In genomic region chr17:25880196-25880910, GRCm38 (mm10) we compare ENCODE assay signal across 9 mouse cellular contexts. TPM values are rescaled to one million over a fixed set of nuclear protein-coding genes. Genes with fewer than 3 reads are reported as not detected.
A peak's percentile ranks its signal among the peaks of the same experiment; 100 is the strongest.
DNase-seq lines count a peak whose midpoint lies in the region; ATAC-seq and TF ChIP-seq lines count a peak whose summit lies in the region.
"Had no signal": no experiment of that assay in that cellular context is flagged by ENCODE, and none has a peak within 500 bp of the region (broad histone marks: within the 10 kb centered on the region; RNA-seq: fewer than 3 reads in every experiment).

Gene Wfikkn1, minus strand, starts transcription at chr17:25880858.

- TF ChIP-seq EP300 in stomach, postnatal 0 days (optimal IDR thresholded peaks at IDR 0.05), result no peak

- H3K36me3 ChIP-seq in kidney, postnatal 0 days (ENCODE audit: insufficient read depth, low read length), result 0 out of 2 replicates have a peak, but pooled peaks cover 26% of the 10 kb centered on the region
- no peaks in the 10 kb centered on the region; the same call in 1 of the 2 replicates for H3K36me3 ChIP-seq in forebrain, embryonic 11.5 days (ENCODE audit: control insufficient read depth, insufficient read depth, low read length)
- H3K36me3 ChIP-seq in liver, embryonic 12.5 days, result peaks cover 54% of the 10 kb centered on the region
- H3K36me3 ChIP-seq in stomach, postnatal 0 days (ENCODE audit: control insufficient read depth, insufficient read depth, low read length), result peaks cover 19% of the 10 kb centered on the region; the same call in 1 of the 2 replicates

- ATAC-seq in kidney, postnatal 0 days (replicated peaks; ENCODE audit: low FRiP score, low read depth), result no peak
- ATAC-seq in forebrain, embryonic 11.5 days (replicated peaks; ENCODE audit: low FRiP score), result no peak
- peak; percentile 19; the same call in 1 of the 2 replicates for ATAC-seq in liver, embryonic 12.5 days
- ATAC-seq in stomach, postnatal 0 days (ENCODE audit: low FRiP score, low TSS enrichment), result no peak
- ATAC-seq: Patski had no signal

- no peak within 1 kb of the TSS for H3K4me3 ChIP-seq in kidney, postnatal 0 days (replicated peaks; ENCODE audit: low read depth, low read length)
- H3K4me3 ChIP-seq in forebrain, embryonic 11.5 days (ENCODE audit: low read depth, low read length), result no peak within 1 kb of the TSS
- H3K4me3 ChIP-seq in liver, embryonic 12.5 days, result no peak within 1 kb of the TSS
- no peak within 1 kb of the TSS for H3K4me3 ChIP-seq in stomach, postnatal 0 days (ENCODE audit: low read depth, low read length)

- no peak for TF ChIP-seq CTCF in kidney, postnatal 0 days (IDR thresholded peaks at IDR 0.05; ENCODE audit: low read depth)
- TF ChIP-seq CTCF in stomach, postnatal 0 days (IDR thresholded peaks at IDR 0.05; ENCODE audit: low read depth), result no peak

- H3K9ac ChIP-seq in kidney, postnatal 0 days (ENCODE audit: low read depth, low read length), result no peak within 1 kb of the TSS
- H3K9ac ChIP-seq in forebrain, embryonic 11.5 days (ENCODE audit: low read length), result peak within 1 kb of the TSS; percentile 45
- no peak within 1 kb of the TSS for H3K9ac ChIP-seq in liver, embryonic 12.5 days
- H3K9ac ChIP-seq in stomach, postnatal 0 days (ENCODE audit: low read length), result no peak within 1 kb of the TSS

- no peak within 1 kb of the TSS for H3K27ac ChIP-seq in kidney, postnatal 0 days
- H3K27ac ChIP-seq in forebrain, embryonic 11.5 days (ENCODE audit: low read depth, low read length), result peak within 1 kb of the TSS; percentile 53; the same call in 1 of the 2 replicates
- H3K27ac ChIP-seq in liver, embryonic 12.5 days, result peak within 1 kb of the TSS; percentile 67
- 0 out of 2 replicates have a peak within 1 kb of the TSS, but pooled peaks have one; percentile 24 for H3K27ac ChIP-seq in stomach, postnatal 0 days (replicated peaks)

- peak; percentile 22 for DNase-seq in kidney, postnatal 0 days (ENCODE audit: low spot score)
- no peak for DNase-seq in kidney, postnatal 10 days
- peak; percentile 52 for DNase-seq in forebrain, embryonic 11.5 days (ENCODE audit: low spot score)
- peak; percentile 16 for DNase-seq in stomach, postnatal 0 days (ENCODE audit: low spot score)
- no peak for DNase-seq in spleen, postnatal 10 days (ENCODE audit: low spot score in 2 of 2)
- no peak for DNase-seq in thymus, postnatal 0 days (ENCODE audit: low spot score)
- DNase-seq: right cerebral cortex, postnatal 14 days had no signal

- no peaks in the 10 kb centered on the region for H3K9me3 ChIP-seq in kidney, postnatal 0 days (replicated peaks; ENCODE audit: low read length)
- no peaks in the 10 kb centered on the region for H3K9me3 ChIP-seq in forebrain, embryonic 11.5 days (ENCODE audit: control insufficient read depth, low read length)
- H3K9me3 ChIP-seq in liver, embryonic 12.5 days (replicated peaks), result no peaks in the 10 kb centered on the region
- no peaks in the 10 kb centered on the region for H3K9me3 ChIP-seq in stomach, postnatal 0 days (ENCODE audit: control insufficient read depth, low read length)

- 29% methylated on average over 5 of the region's 5 CpGs for WGBS in kidney, postnatal 0 days
- WGBS in forebrain, embryonic 11.5 days, result 23% methylated on average over 5 of the region's 5 CpGs
- 61% methylated on average over 5 of the region's 5 CpGs for WGBS in liver, embryonic 12.5 days (ENCODE audit: insufficient replicate concordance)
- 46% methylated on average over 5 of the region's 5 CpGs for WGBS in stomach, postnatal 0 days

- no peak within 1 kb of the TSS for H3K4me2 ChIP-seq in kidney, postnatal 0 days (ENCODE audit: low read length)
- H3K4me2 ChIP-seq in forebrain, embryonic 11.5 days (ENCODE audit: low read depth, low read length, severe bottlenecking), result no peak within 1 kb of the TSS
- no peak within 1 kb of the TSS for H3K4me2 ChIP-seq in liver, embryonic 12.5 days
- H3K4me2 ChIP-seq in stomach, postnatal 0 days (replicated peaks; ENCODE audit: low read depth), result no peak within 1 kb of the TSS

- no peaks in the 10 kb centered on the region for H3K27me3 ChIP-seq in kidney, postnatal 0 days (ENCODE audit: insufficient read depth, low read length)
- no peaks in the 10 kb centered on the region for H3K27me3 ChIP-seq in forebrain, embryonic 11.5 days (ENCODE audit: control insufficient read depth, insufficient read depth, low read length)
- H3K27me3 ChIP-seq in liver, embryonic 12.5 days (replicated peaks), result no peaks in the 10 kb centered on the region
- H3K27me3 ChIP-seq in stomach, postnatal 0 days (ENCODE audit: control insufficient read depth, insufficient read depth, low read length), result no peaks in the 10 kb centered on the region
- H3K27me3 ChIP-seq: Patski had no signal

- peaks cover 17% of the 10 kb centered on the region for H3K4me1 ChIP-seq in kidney, postnatal 0 days (replicated peaks; ENCODE audit: insufficient read depth, low read length)
- peaks cover 26% of the 10 kb centered on the region for H3K4me1 ChIP-seq in forebrain, embryonic 11.5 days (replicated peaks; ENCODE audit: control insufficient read depth, insufficient read depth, low read length)
- H3K4me1 ChIP-seq in liver, embryonic 12.5 days, result peaks cover 45% of the 10 kb centered on the region
- peaks cover 3% of the 10 kb centered on the region; the same call in 1 of the 2 replicates for H3K4me1 ChIP-seq in stomach, postnatal 0 days (replicated peaks; ENCODE audit: control insufficient read depth, insufficient read depth)

RNA-seq across cellular contexts. Expression of gene Wfikkn1, which starts in this region (rescaled TPM):
- 0.38 and 0.51 TPM in 2 replicates for polyA plus RNA-seq in kidney, postnatal 0 days (2015; fragmentation: Nextera tagmentation; extraction: Ambion mirVana)
- polyA plus RNA-seq in forebrain, embryonic 11.5 days (2014; fragmentation: Nextera tagmentation; extraction: Ambion mirVana), result 0.72 and 1.1 TPM in 2 replicates
- 0.83 and 0.91 TPM in 2 replicates for polyA plus RNA-seq in liver, embryonic 12.5 days (2016; fragmentation: Nextera tagmentation; extraction: Ambion mirVana)
- polyA plus RNA-seq in stomach, postnatal 0 days (2015; fragmentation: Nextera tagmentation; extraction: Ambion mirVana), result 0.35 and 0.38 TPM in 2 replicates
- 0.46 and 0.51 TPM in 2 replicates for polyA plus RNA-seq in thymus, postnatal 0 days (2015; fragmentation: Nextera tagmentation; extraction: Ambion mirVana)

Comparison
In these comparisons a context has a peak if more than half of its experiments do, and no peak if none do; other contexts are left out.
1. Peak in DNase-seq in kidney, postnatal 0 days; RNA of the gene not detected or under 1 TPM.
2. Peak in ATAC-seq and H3K27ac ChIP-seq in liver, embryonic 12.5 days; RNA of the gene not detected or under 1 TPM.
3. Peak in DNase-seq and H3K27ac ChIP-seq in stomach, postnatal 0 days; RNA of the gene not detected or under 1 TPM.